11 mouse cellular contexts compared by ENCODE assay signal in genomic region chr9:44866501-44867240, GRCm38 (mm10). TPM values are rescaled to one million over a fixed set of nuclear protein-coding genes. Genes with fewer than 3 reads are reported as not detected.
A peak's percentile ranks its signal among the peaks of the same experiment; 100 is the strongest.
DNase-seq lines count a peak whose midpoint lies in the region; ATAC-seq and TF ChIP-seq lines count a peak whose summit lies in the region.
"Had no signal": no experiment of that assay in that cellular context is flagged by ENCODE, and none has a peak within 500 bp of the region (broad histone marks: within the 10 kb centered on the region; RNA-seq: fewer than 3 reads in every experiment).

No protein-coding gene starts in this region.

- no peak overlapping the region for H3K9ac ChIP-seq in forebrain, embryonic 13.5 days
- H3K9ac ChIP-seq in forebrain, embryonic 11.5 days (ENCODE audit: low read length): no peak overlapping the region
- no peak overlapping the region for H3K9ac ChIP-seq in kidney, embryonic 14.5 days (ENCODE audit: low read depth, low read length)
- no peak overlapping the region for H3K9ac ChIP-seq in stomach, embryonic 15.5 days
- H3K9ac ChIP-seq in stomach, postnatal 0 days (ENCODE audit: low read length): no peak overlapping the region
- H3K9ac ChIP-seq: liver, embryonic 13.5 days had no signal

- TF ChIP-seq CTCF in stomach, postnatal 0 days (IDR thresholded peaks at IDR 0.05; ENCODE audit: low read depth): no peak

- no peak overlapping the region for H3K4me3 ChIP-seq in forebrain, embryonic 13.5 days
- no peak overlapping the region for H3K4me3 ChIP-seq in forebrain, embryonic 11.5 days (ENCODE audit: low read depth, low read length)
- H3K4me3 ChIP-seq in kidney, embryonic 14.5 days (ENCODE audit: low read length): no peak overlapping the region
- no peak overlapping the region for H3K4me3 ChIP-seq in stomach, embryonic 15.5 days (replicated peaks)
- no peak overlapping the region for H3K4me3 ChIP-seq in stomach, postnatal 0 days (ENCODE audit: low read depth, low read length)
- H3K4me3 ChIP-seq: liver, embryonic 13.5 days had no signal

- WGBS in forebrain, embryonic 13.5 days: 39% methylated on average over 9 of the region's 9 CpGs
- 66% methylated on average over 9 of the region's 9 CpGs for WGBS in forebrain, embryonic 11.5 days
- WGBS in kidney, embryonic 14.5 days: 69% methylated on average over 9 of the region's 9 CpGs
- 64% methylated on average over 9 of the region's 9 CpGs for WGBS in stomach, embryonic 15.5 days
- 58% methylated on average over 9 of the region's 9 CpGs for WGBS in stomach, postnatal 0 days

- peaks cover 44% of the 10 kb centered on the region for H3K36me3 ChIP-seq in forebrain, embryonic 13.5 days (ENCODE audit: poor library complexity, severe bottlenecking)
- H3K36me3 ChIP-seq in forebrain, embryonic 11.5 days (ENCODE audit: control insufficient read depth, insufficient read depth, low read length): no peaks in the 10 kb centered on the region; the same call in 1 of the 2 replicates
- peaks cover 27% of the 10 kb centered on the region for H3K36me3 ChIP-seq in kidney, embryonic 14.5 days (ENCODE audit: control insufficient read depth, insufficient read depth, low read length)
- H3K36me3 ChIP-seq in stomach, embryonic 15.5 days: peaks cover 8% of the 10 kb centered on the region
- H3K36me3 ChIP-seq in stomach, postnatal 0 days (ENCODE audit: control insufficient read depth, insufficient read depth, low read length): peaks cover 4% of the 10 kb centered on the region; the same call in 1 of the 2 replicates

- TF ChIP-seq EP300 in stomach, postnatal 0 days (optimal IDR thresholded peaks at IDR 0.05): no peak

- H3K27ac ChIP-seq in forebrain, embryonic 13.5 days: 0 out of 2 replicates have a peak overlapping the region, but pooled peaks have one; percentile 12
- H3K27ac ChIP-seq in forebrain, embryonic 11.5 days (ENCODE audit: low read depth, low read length): no peak overlapping the region
- no peak overlapping the region for H3K27ac ChIP-seq in kidney, embryonic 14.5 days (ENCODE audit: low read depth, low read length)
- no peak overlapping the region for H3K27ac ChIP-seq in stomach, embryonic 15.5 days
- no peak overlapping the region for H3K27ac ChIP-seq in stomach, postnatal 0 days (replicated peaks)
- H3K27ac ChIP-seq: liver, embryonic 13.5 days had no signal

- no peaks in the 10 kb centered on the region for H3K27me3 ChIP-seq in forebrain, embryonic 13.5 days
- H3K27me3 ChIP-seq in forebrain, embryonic 11.5 days (ENCODE audit: control insufficient read depth, insufficient read depth, low read length): no peaks in the 10 kb centered on the region
- no peaks in the 10 kb centered on the region for H3K27me3 ChIP-seq in kidney, embryonic 14.5 days (ENCODE audit: control insufficient read depth, insufficient read depth, low read length)
- no peaks in the 10 kb centered on the region for H3K27me3 ChIP-seq in stomach, embryonic 15.5 days (replicated peaks)
- no peaks in the 10 kb centered on the region for H3K27me3 ChIP-seq in stomach, postnatal 0 days (ENCODE audit: control insufficient read depth, insufficient read depth, low read length)
- H3K27me3 ChIP-seq: liver, embryonic 13.5 days had no signal

- no peak overlapping the region for H3K4me2 ChIP-seq in forebrain, embryonic 13.5 days
- no peak overlapping the region for H3K4me2 ChIP-seq in forebrain, embryonic 11.5 days (ENCODE audit: low read depth, low read length, severe bottlenecking)
- no peak overlapping the region for H3K4me2 ChIP-seq in kidney, embryonic 14.5 days (replicated peaks; ENCODE audit: low read depth, low read length)
- H3K4me2 ChIP-seq in stomach, embryonic 15.5 days: no peak overlapping the region
- H3K4me2 ChIP-seq in stomach, postnatal 0 days (replicated peaks; ENCODE audit: low read depth): no peak overlapping the region
- H3K4me2 ChIP-seq: liver, embryonic 13.5 days had no signal

- no peak for ATAC-seq in forebrain, embryonic 13.5 days
- ATAC-seq in forebrain, embryonic 11.5 days (replicated peaks; ENCODE audit: low FRiP score): no peak
- no peak for ATAC-seq in kidney, embryonic 14.5 days (ENCODE audit: low FRiP score, low TSS enrichment)
- peak; percentile 27; the same call in 1 of the 2 replicates for ATAC-seq in stomach, embryonic 15.5 days (ENCODE audit: insufficient read depth, low FRiP score, low read depth)
- ATAC-seq in stomach, postnatal 0 days (ENCODE audit: low FRiP score, low TSS enrichment): no peak

- peaks cover 43% of the 10 kb centered on the region for H3K4me1 ChIP-seq in forebrain, embryonic 13.5 days
- peaks cover 4% of the 10 kb centered on the region; the same call in 1 of the 2 replicates for H3K4me1 ChIP-seq in forebrain, embryonic 11.5 days (replicated peaks; ENCODE audit: control insufficient read depth, insufficient read depth, low read length)
- 0 out of 2 replicates have a peak, but pooled peaks cover 11% of the 10 kb centered on the region for H3K4me1 ChIP-seq in kidney, embryonic 14.5 days (ENCODE audit: control insufficient read depth, insufficient read depth, low read length)
- H3K4me1 ChIP-seq in stomach, embryonic 15.5 days: no peaks in the 10 kb centered on the region
- no peaks in the 10 kb centered on the region for H3K4me1 ChIP-seq in stomach, postnatal 0 days (replicated peaks; ENCODE audit: control insufficient read depth, insufficient read depth)

- no peaks in the 10 kb centered on the region for H3K9me3 ChIP-seq in forebrain, embryonic 13.5 days (replicated peaks)
- H3K9me3 ChIP-seq in forebrain, embryonic 11.5 days (ENCODE audit: control insufficient read depth, low read length): no peaks in the 10 kb centered on the region
- H3K9me3 ChIP-seq in kidney, embryonic 14.5 days (ENCODE audit: control insufficient read depth, low read length): peaks cover under 1% of the 10 kb centered on the region; the same call in 1 of the 2 replicates
- H3K9me3 ChIP-seq in stomach, embryonic 15.5 days: no peaks in the 10 kb centered on the region
- no peaks in the 10 kb centered on the region for H3K9me3 ChIP-seq in stomach, postnatal 0 days (ENCODE audit: control insufficient read depth, low read length)
- H3K9me3 ChIP-seq: liver, embryonic 13.5 days had no signal

- no peak for DNase-seq in forebrain, embryonic 11.5 days (ENCODE audit: low spot score)
- peak; percentile 38 for DNase-seq in kidney, adult 9 months
- DNase-seq in stomach, postnatal 0 days (ENCODE audit: low spot score): no peak
- DNase-seq in spleen, postnatal 36 days (ENCODE audit: low spot score in 2 of 2): peak; percentile 73 to 80
- no peak for DNase-seq in adrenal gland, postnatal 25 days
- DNase-seq: adrenal gland, adult 8-10 months; gastrocnemius, postnatal 14 days; liver, embryonic 13.5 days had no signal

RNA-seq across cellular contexts. Expression of gene Kmt2a, which starts 14.4 kb away (rescaled TPM):
- 22.7 and 23.3 TPM in 2 replicates for polyA plus RNA-seq in forebrain, embryonic 13.5 days (2015; fragmentation: Nextera tagmentation; extraction: Ambion mirVana)
- 18.2 and 23.2 TPM in 2 replicates for polyA plus RNA-seq in forebrain, embryonic 11.5 days (2014; fragmentation: Nextera tagmentation; extraction: Ambion mirVana)
- polyA plus RNA-seq in kidney, embryonic 14.5 days (2014; fragmentation: Nextera tagmentation; extraction: Ambion mirVana): 14.9 and 15.2 TPM in 2 replicates
- polyA plus RNA-seq in stomach, embryonic 15.5 days (2015; fragmentation: Nextera tagmentation; extraction: Ambion mirVana): 14.1 and 14.2 TPM in 2 replicates
- polyA plus RNA-seq in stomach, postnatal 0 days (2015; fragmentation: Nextera tagmentation; extraction: Ambion mirVana): 3.9 and 4.3 TPM in 2 replicates
- total RNA-seq in adrenal gland, postnatal 25 days (2021): 31.5 and 47.5 TPM in 2 replicates

RNA-seq across cellular contexts. Expression of gene Atp5l, which starts 53.9 kb away (rescaled TPM):
- 777 and 836 TPM in 2 replicates for polyA plus RNA-seq in forebrain, embryonic 13.5 days (2015; fragmentation: Nextera tagmentation; extraction: Ambion mirVana)
- 496 and 546 TPM in 2 replicates for polyA plus RNA-seq in forebrain, embryonic 11.5 days (2014; fragmentation: Nextera tagmentation; extraction: Ambion mirVana)
- 674 and 931 TPM in 2 replicates for polyA plus RNA-seq in kidney, embryonic 14.5 days (2014; fragmentation: Nextera tagmentation; extraction: Ambion mirVana)
- polyA plus RNA-seq in stomach, embryonic 15.5 days (2015; fragmentation: Nextera tagmentation; extraction: Ambion mirVana): 757 and 776 TPM in 2 replicates
- 1,024 and 1,071 TPM in 2 replicates for polyA plus RNA-seq in stomach, postnatal 0 days (2015; fragmentation: Nextera tagmentation; extraction: Ambion mirVana)
- total RNA-seq in adrenal gland, postnatal 25 days (2021): 383 and 529 TPM in 2 replicates

Comparison
In these comparisons a context has a peak if more than half of its experiments do, and no peak if none do; other contexts are left out.
1. DNase-seq: peak in kidney, adult 9 months (single experiment) and spleen, postnatal 36 days (2 of 2); none in forebrain, embryonic 11.5 days (single experiment), stomach, postnatal 0 days (single experiment) and adrenal gland, postnatal 25 days (single experiment).